Mouse (Mus musculus) CH12.LX (cell line): Measurements from ENCODE around the gene Stxbp3. TPM values are rescaled to one million over a fixed set of nuclear protein-coding genes. Genes with fewer than 3 reads are reported as not detected.

Source experiments
- DNase-seq: peaks from one replicate; pipeline ENCODE4 v3.0.0-alpha.2; 2013; ENCODE audit errors: extremely low read depth
- H3K27ac ChIP-seq: 2 replicates; pipeline ENCODE4 v1.5.1; 2012; ENCODE audit warnings: low read depth, mild to moderate bottlenecking, control low read depth, moderate library complexity; ENCODE audit not compliant: insufficient read depth
- H3K27me3 ChIP-seq: replicated peaks from 2 replicates; pipeline ENCODE3; 2012; ENCODE audit warnings: inconsistent platforms
- H3K36me3 ChIP-seq, 2 experiments: replicated peaks in 1 of 2; 2 replicates each; pipeline versions ENCODE3 to v1.6.1; 2012; ENCODE audit warnings: inconsistent platforms in 1 of 2, low read length in 1 of 2, mild to moderate bottlenecking in 1 of 2, mixed read lengths in 1 of 2, moderate library complexity in 1 of 2; ENCODE audit not compliant: control insufficient read depth in 1 of 2, insufficient read depth in 1 of 2
- H3K4me1 ChIP-seq, 2 experiments: 2 replicates each; pipeline ENCODE4 v1.6.1; 2012; ENCODE audit warnings: inconsistent platforms in 1 of 2, moderate library complexity in 1 of 2; ENCODE audit not compliant: insufficient read depth in 2 of 2, control insufficient read depth in 1 of 2
- H3K4me2 ChIP-seq: 2 replicates; pipeline ENCODE4 v1.6.1; 2012; ENCODE audit warnings: low read depth, mild to moderate bottlenecking, control low read depth; ENCODE audit not compliant: poor library complexity, insufficient read depth, severe bottlenecking
- H3K4me3 ChIP-seq, 3 experiments: fragments of 150-350 bp in 1 of 3; sonication (generic) in 1 of 3; replicated peaks in 1 of 3; 2 replicates each; pipeline versions ENCODE3 to v1.5.1; 2011 to 2012; ENCODE audit warnings: low read depth in 2 of 3, low read length in 2 of 3, mild to moderate bottlenecking in 2 of 3, moderate library complexity in 2 of 3, control low read depth in 1 of 3, improper control_type of control experiment in 1 of 3, inconsistent platforms in 1 of 3, mixed read lengths in 1 of 3; ENCODE audit not compliant: poor library complexity in 1 of 3
- H3K79me2 ChIP-seq: replicated peaks from 2 replicates; pipeline ENCODE4 v1.6.1; 2012; ENCODE audit warnings: mild to moderate bottlenecking, moderate library complexity; ENCODE audit not compliant: control insufficient read depth, poor library complexity, insufficient read depth, severe bottlenecking; ENCODE audit errors: extremely low read depth
- H3K9ac ChIP-seq: 2 replicates; pipeline ENCODE4 v1.6.1; 2012; ENCODE audit warnings: low read depth, mild to moderate bottlenecking, control low read depth, moderate library complexity; ENCODE audit not compliant: insufficient read depth
- H3K9me3 ChIP-seq: replicated peaks from 2 replicates; pipeline ENCODE3; 2012; ENCODE audit warnings: low read length, inconsistent platforms, mixed read lengths
- BHLHE40 ChIP-seq: IDR thresholded peaks from 2 replicates; pipeline ENCODE4 v1.6.1; 2011; ENCODE audit warnings: mild to moderate bottlenecking, low read depth, low read length, improper control_type of control experiment
- CHD1 ChIP-seq: IDR thresholded peaks from 2 replicates; pipeline ENCODE4 v1.6.1; 2012; ENCODE audit warnings: low read depth, low read length, improper control_type of control experiment, inconsistent platforms
- CHD2 ChIP-seq: IDR thresholded peaks from 2 replicates; pipeline ENCODE4 v1.6.1; 2011; ENCODE audit warnings: low read length, improper control_type of control experiment
- CTCF ChIP-seq, 2 experiments: IDR thresholded peaks in 1 of 2; conservative IDR thresholded peaks in 1 of 2; 2 replicates each; pipeline ENCODE4 v1.5.1; 2011 to 2012; ENCODE audit warnings: low read depth in 2 of 2, low read length in 2 of 2, improper control_type of control experiment in 1 of 2, inconsistent platforms in 1 of 2, mild to moderate bottlenecking in 1 of 2, moderate library complexity in 1 of 2
- ELF1 ChIP-seq: IDR thresholded peaks from 2 replicates; pipeline ENCODE4 v1.6.1; 2014; ENCODE audit warnings: low read depth, mild to moderate bottlenecking, inconsistent platforms, low read length, improper control_type of control experiment
- ETS1 ChIP-seq: conservative IDR thresholded peaks from 2 replicates; pipeline ENCODE4 v1.6.1; 2012; ENCODE audit warnings: low read depth, mild to moderate bottlenecking, inconsistent platforms, low read length, improper control_type of control experiment, moderate library complexity
- HCFC1 ChIP-seq: IDR thresholded peaks from 2 replicates; pipeline ENCODE4 v1.6.1; 2012; ENCODE audit warnings: low read depth, mild to moderate bottlenecking, inconsistent platforms, low read length, improper control_type of control experiment
- IRF4 ChIP-seq: IDR thresholded peaks from 2 replicates; pipeline ENCODE4 v1.6.1; 2014; ENCODE audit warnings: low read depth, mild to moderate bottlenecking, inconsistent platforms, low read length, improper control_type of control experiment
- JUN ChIP-seq: IDR thresholded peaks from 2 replicates; pipeline ENCODE4 v1.6.1; 2011; ENCODE audit warnings: low read depth, mild to moderate bottlenecking, low read length, improper control_type of control experiment, moderate library complexity; ENCODE audit not compliant: insufficient read depth
- JUND ChIP-seq: conservative IDR thresholded peaks from 2 replicates; pipeline ENCODE4 v1.6.1; 2011; ENCODE audit warnings: low read depth, low read length, improper control_type of control experiment
- MAFK ChIP-seq: IDR thresholded peaks from 2 replicates; pipeline ENCODE4 v1.6.1; 2011; ENCODE audit warnings: low read length, improper control_type of control experiment; ENCODE audit not compliant: insufficient replicate concordance
- MAX ChIP-seq: IDR thresholded peaks from 2 replicates; pipeline ENCODE4 v1.6.1; 2011; ENCODE audit warnings: low read length, improper control_type of control experiment
- MAZ ChIP-seq: IDR thresholded peaks from 2 replicates; pipeline ENCODE4 v1.6.1; 2012; ENCODE audit warnings: low read depth, mild to moderate bottlenecking, inconsistent platforms, low read length, improper control_type of control experiment, moderate library complexity
- NRF1 ChIP-seq: IDR thresholded peaks from 2 replicates; pipeline ENCODE4 v1.6.1; 2014; ENCODE audit warnings: low read depth, mild to moderate bottlenecking, inconsistent platforms, low read length, improper control_type of control experiment, moderate library complexity
- PAX5 ChIP-seq: IDR thresholded peaks from 2 replicates; pipeline ENCODE4 v1.6.1; 2012; ENCODE audit warnings: low read length, inconsistent platforms, mixed read lengths
- POLR2AphosphoS2 ChIP-seq: IDR thresholded peaks from 2 replicates; pipeline ENCODE4 v1.6.1; 2011; ENCODE audit warnings: low read depth, low read length, improper control_type of control experiment
- RAD21 ChIP-seq: IDR thresholded peaks from 2 replicates; pipeline ENCODE4 v1.6.1; 2011; ENCODE audit warnings: low read depth, mild to moderate bottlenecking, low read length, improper control_type of control experiment, moderate library complexity
- SIN3A ChIP-seq: IDR thresholded peaks from 2 replicates; pipeline ENCODE4 v1.6.1; 2012; ENCODE audit warnings: low read length, improper control_type of control experiment, inconsistent platforms
- TCF12 ChIP-seq: IDR thresholded peaks from 2 replicates; pipeline ENCODE4 v1.6.1; 2014; ENCODE audit warnings: low read depth, mild to moderate bottlenecking, inconsistent platforms, low read length, improper control_type of control experiment
- USF2 ChIP-seq: conservative IDR thresholded peaks from 2 replicates; pipeline ENCODE4 v1.6.1; 2011; ENCODE audit warnings: low read depth, low read length, improper control_type of control experiment
- ZC3H11A ChIP-seq: IDR thresholded peaks from 2 replicates; pipeline ENCODE4 v1.6.1; 2012; ENCODE audit warnings: low read depth, mild to moderate bottlenecking, inconsistent platforms, low read length, improper control_type of control experiment
- ZKSCAN1 ChIP-seq: IDR thresholded peaks from 2 replicates; pipeline ENCODE4 v1.6.1; 2012; ENCODE audit warnings: low read depth, inconsistent platforms, low read length, improper control_type of control experiment, borderline replicate concordance
- ZMIZ1 ChIP-seq: IDR thresholded peaks from 2 replicates; pipeline ENCODE4 v1.6.1; 2012; ENCODE audit warnings: low read depth, mild to moderate bottlenecking, inconsistent platforms, low read length, improper control_type of control experiment
- ZNF384 ChIP-seq: IDR thresholded peaks from 2 replicates; pipeline ENCODE4 v1.6.1; 2012; ENCODE audit warnings: low read depth, low read length, improper control_type of control experiment, inconsistent platforms
- dilution Hi-C: fragments of 300-500 bp; cut with MboI; formaldehyde crosslinking; loops from 2 replicates; pipeline ENCODE4 v1.14.3; 2020; ENCODE audit warnings: low sequenced_read_pairs; ENCODE audit not compliant: extremely low pct_unique_long_range_greater_than_20kb, extremely low pct_ligation_motif_present
- in situ Hi-C: fragments of 300-500 bp; cut with MboI; formaldehyde crosslinking; loops from 3 replicates; pipeline ENCODE4 v1.14.3; 2019; ENCODE audit warnings: low sequenced_read_pairs, low pct_ligation_motif_present, low pct_unique_long_range_greater_than_20kb, mixed read lengths
- polyA plus RNA-seq: library from polyadenylated mRNA; unstranded; fragments of >175 nt; gene quantifications from 2 replicates; pipeline ENCODE4 v1.2.1, GENCODE M21; 2012; ENCODE audit warnings: low read depth; ENCODE audit not compliant: insufficient read length
- total RNA-seq, 2 experiments: library from RNA; depleted of rRNA; stranded (reverse); fragments of 300-350 nt in 1 of 2; fragments of >200 nt in 1 of 2; gene quantifications; 2 replicates each; pipeline ENCODE4 v1.2.3; 2012 to 2014

The Stxbp3 gene
- total and polyA plus RNA-seq, 3 experiments, result 12.1 to 21.5 (median 14.4) TPM

- in situ Hi-C loops (no loop called here), dilution Hi-C loops (no loop called here)
- no peak overlapping the region for H3K4me2 ChIP-seq
- no peak for DNase-seq
- H3K9me3 ChIP-seq, result no peaks in the 10 kb centered on the region
- no peak overlapping the region for H3K4me3 ChIP-seq
- no peaks in the 10 kb centered on the region; the same call in 1 of the 2 replicates for H3K79me2 ChIP-seq
- no peaks in the 10 kb centered on the region for H3K4me1 ChIP-seq
- H3K36me3 ChIP-seq, result peaks cover 20 to 58% of the 10 kb centered on the region in 2 experiments
- no peak overlapping the region for H3K27ac ChIP-seq
- H3K9ac ChIP-seq, result no peak overlapping the region
- TF ChIP-seq ZNF384, result no peak
- no peak for TF ChIP-seq BHLHE40
- no peak for TF ChIP-seq MAZ
- TF ChIP-seq ZKSCAN1, result no peak
- no peak for TF ChIP-seq CTCF (conservative IDR thresholded peaks at IDR 0.05 in 1 of 2, IDR thresholded peaks at IDR 0.05 in 1 of 2; ENCODE audit: low read depth in 2 of 2, low read length in 2 of 2)
- no peak for TF ChIP-seq ZMIZ1
- no peak for TF ChIP-seq HCFC1
- no peak for TF ChIP-seq CHD2
- no peak for TF ChIP-seq RAD21
- no peak for TF ChIP-seq ZC3H11A
- no peak for TF ChIP-seq JUN
- no peak for TF ChIP-seq NRF1
- TF ChIP-seq IRF4, result no peak
- TF ChIP-seq SIN3A, result no peak
- TF ChIP-seq CHD1, result no peak
- no peak for TF ChIP-seq ELF1
- no peak for TF ChIP-seq TCF12
- TF ChIP-seq JUND, result no peak
- TF ChIP-seq ETS1, result no peak
- H3K27me3 ChIP-seq, result no peaks in the 10 kb centered on the region
These were observed 24.7 kb downstream of the Stxbp3 start for GRCm38 (mm10) chr3:108815631-108816030.

GRCm38 (mm10) chr3:108810747-108811263 lies 29.5 kb downstream of the Stxbp3 start:
- H3K4me2 ChIP-seq, result no peak overlapping the region
- no peak overlapping the region for H3K4me3 ChIP-seq
- H3K36me3 ChIP-seq, result peaks cover 34 to 54% of the 10 kb centered on the region in 2 experiments
- TF ChIP-seq TCF12 (no peak), MAX (no peak), ZNF384 (no peak), PAX5 (no peak), CHD1 (no peak), IRF4 (no peak), CTCF (conservative IDR thresholded peaks at IDR 0.05 in 1 of 2, IDR thresholded peaks at IDR 0.05 in 1 of 2; ENCODE audit: low read depth in 2 of 2, low read length in 2 of 2) (no peak), USF2 (no peak), POLR2AphosphoS2 (no peak), MAFK (no peak), RAD21 (no peak)
- TF ChIP-seq, all 38 proteins: peak for 0
- H3K27ac ChIP-seq, result no peak overlapping the region
- dilution Hi-C loops (no loop called here), in situ Hi-C loops (no loop called here)
- no peak for DNase-seq
- H3K9ac ChIP-seq, result no peak overlapping the region
- no peaks in the 10 kb centered on the region for H3K9me3 ChIP-seq
- H3K79me2 ChIP-seq, result no peaks in the 10 kb centered on the region; the same call in 1 of the 2 replicates
- no peaks in the 10 kb centered on the region for H3K27me3 ChIP-seq
- H3K4me1 ChIP-seq, result peaks cover 0 to 3% of the 10 kb centered on the region in 2 experiments; a peak in 2 of 4 replicates
